Mouse (Mus musculus) Patski (cell line): ENCODE results near the gene Vtn. TPM values are rescaled to one million over a fixed set of nuclear protein-coding genes. Genes with fewer than 3 reads are reported as not detected.

Source experiments
- ATAC-seq: fragments of 100-300 bp; one replicate; pipeline ENCODE4 v1.8.0; 2021
- CTCF ChIA-PET: fragments of 350-600 bp; sonication (Branson Sonifier 250); formaldehyde crosslinking; loops from one replicate; lab custom pipeline; 2022; ENCODE audit warnings: inconsistent platforms; lab: Charles Lee
- POLR2A ChIA-PET: fragments of 350-600 bp; sonication (Branson Sonifier 250); formaldehyde crosslinking; loops from one replicate; lab custom pipeline; 2022; ENCODE audit warnings: antibody characterized with exemption, inconsistent platforms; lab: Charles Lee
- DNase-seq: peaks from one replicate; pipeline ENCODE4 v3.0.0-alpha.2; 2011; ENCODE audit warnings: low read depth, low spot score
- H3K27me3 ChIP-seq: fragments of 371-371 bp; one replicate; pipeline ENCODE4 v1.5.1; 2021
- CTCF ChIP-seq: fragments of 100-300 bp; IDR thresholded peaks from one replicate; pipeline ENCODE4 v1.5.1; 2021
- in situ Hi-C: fragments of 300-500 bp; cut with MboI; formaldehyde crosslinking; loops from 3 replicates; pipeline ENCODE4 v1.11.1; 2018; ENCODE audit warnings: low pct_unique_long_range_greater_than_20kb, mixed read lengths
- polyA plus RNA-seq: library from polyadenylated mRNA; unstranded; gene quantifications from one replicate; pipeline ENCODE4 v1.2.3, GENCODE M21; 2021

Vtn gene
- polyA plus RNA-seq, 1 experiment from 2014 or later = not detected

GRCm38 (mm10) chr11:78465568-78466180 is 33.2 kb upstream of the Vtn start, which contains the start of gene Slc46a1:
Slc46a1 (plus strand) TSS chr11:78465697.
- ATAC-seq = peak; percentile 76
- in situ Hi-C loops = no loop called here
- ChIA-PET CTCF (interaction anchor here (0.9 to 1.7 kb wide), 4 partner anchors 10 to 23 kb away, joined by 3 to 8 read pairs (median 4); no protein-coding TSS in a partner anchor), POLR2A (interaction anchor here (1.1 to 1.2 kb wide), 3 partner anchors 10 to 37 kb away, joined by 3 to 5 read pairs (median 5); partner anchors contain the start of genes Sarm1 and Sebox)
- DNase-seq = no peak
- H3K27me3 ChIP-seq = no peaks in the 10 kb centered on the region
- no peak for TF ChIP-seq CTCF

- ATAC-seq (no peak), DNase-seq (no peak)
- H3K27me3 ChIP-seq = no peaks in the 10 kb centered on the region
- CTCF ChIA-PET = interaction anchor here (1.6 to 1.7 kb wide), 2 partner anchors 10 to 12 kb away, joined by 5 to 8 read pairs; no protein-coding TSS in a partner anchor
- in situ Hi-C loops = no loop called here
- TF ChIP-seq CTCF = no peak
- POLR2A ChIA-PET = interaction anchor here (1.1 to 1.2 kb wide), 3 partner anchors 11 to 37 kb away, joined by 3 to 5 read pairs (median 5); partner anchors contain the start of genes Sarm1 and Sebox
These were observed 32.5 kb upstream of the Vtn start for GRCm38 (mm10) chr11:78466242-78466912.

- in situ Hi-C loops = no loop called here
- POLR2A ChIA-PET = no interaction called here
- no peak for DNase-seq
- no peak for TF ChIP-seq CTCF
- H3K27me3 ChIP-seq = no peaks in the 10 kb centered on the region
- ATAC-seq = no peak
- CTCF ChIA-PET = interaction anchor here (1.2 kb wide), 1 partner anchor 11 kb away, joined by 3 read pairs; no protein-coding TSS in a partner anchor
These were observed 31.4 kb upstream of the Vtn start for GRCm38 (mm10) chr11:78467515-78467914.

GRCm38 (mm10) chr11:78467932-78468331 is 31.0 kb upstream of the Vtn start:
- in situ Hi-C loops = no loop called here
- DNase-seq = no peak
- no peak for TF ChIP-seq CTCF
- ChIA-PET POLR2A (interaction anchor here (0.5 kb wide), 1 partner anchor 10 kb away, joined by 3 read pairs; no protein-coding TSS in a partner anchor), CTCF (interaction anchor here (1.2 kb wide), 1 partner anchor 12 kb away, joined by 3 read pairs; no protein-coding TSS in a partner anchor)
- no peaks in the 10 kb centered on the region for H3K27me3 ChIP-seq
- ATAC-seq = no peak

- CTCF ChIA-PET = no interaction called here
- no peak for DNase-seq
- in situ Hi-C loops = no loop called here
- no peak for TF ChIP-seq CTCF
- no peaks in the 10 kb centered on the region for H3K27me3 ChIP-seq
- ATAC-seq = no peak
- POLR2A ChIA-PET = interaction anchor here (0.6 kb wide), 1 partner anchor 141 kb away, joined by 9 read pairs; no protein-coding TSS in a partner anchor
These were observed 27.4 kb upstream of the Vtn start for GRCm38 (mm10) chr11:78471326-78472103.

GRCm38 (mm10) chr11:78475289-78475688 is 23.6 kb upstream of the Vtn start:
- ChIA-PET CTCF (no interaction called here), POLR2A (no interaction called here)
- TF ChIP-seq CTCF = no peak
- DNase-seq (no peak), ATAC-seq (no peak)
- no peaks in the 10 kb centered on the region for H3K27me3 ChIP-seq
- in situ Hi-C loops = no loop called here

GRCm38 (mm10) chr11:78483639-78484038 is 15.3 kb upstream of the Vtn start:
- TF ChIP-seq CTCF = no peak
- CTCF ChIA-PET = interaction anchor here (1.4 kb wide), 1 partner anchor 14 kb away, joined by 5 read pairs; the partner anchor contains the start of gene Sarm1
- ATAC-seq (no peak), DNase-seq (no peak)
- POLR2A ChIA-PET = interaction anchor here (0.6 kb wide), 1 partner anchor 12 kb away, joined by 3 read pairs; no protein-coding TSS in a partner anchor
- no peaks in the 10 kb centered on the region for H3K27me3 ChIP-seq
- in situ Hi-C loops = no loop called here

- in situ Hi-C loops = no loop called here
- peak; percentile 88 for TF ChIP-seq CTCF
- CTCF ChIA-PET = interaction anchor here (1.3 kb wide), 1 partner anchor 23 kb away, joined by 3 read pairs; the partner anchor contains the start of gene Slc46a1
- ATAC-seq (no peak), DNase-seq (no peak)
- H3K27me3 ChIP-seq = peaks cover 4% of the 10 kb centered on the region
- POLR2A ChIA-PET = interaction anchor here (1.1 to 1.8 kb wide), 2 partner anchors 10 to 62 kb away, joined by 3 to 6 read pairs; partner anchors contain the start of genes Sarm1 and Tmem97
These were observed 10.7 kb upstream of the Vtn start for GRCm38 (mm10) chr11:78488168-78488567.

GRCm38 (mm10) chr11:78490781-78491241 is 8.1 kb upstream of the Vtn start:
- ChIA-PET CTCF (interaction anchor here (1.2 kb wide), 1 partner anchor 74 kb away, joined by 3 read pairs; no protein-coding TSS in a partner anchor), POLR2A (no interaction called here)
- DNase-seq = no peak
- ATAC-seq = peak; percentile 34
- no peak for TF ChIP-seq CTCF
- peaks cover 21% of the 10 kb centered on the region for H3K27me3 ChIP-seq
- in situ Hi-C loops = no loop called here
